ENCODE assay signal across 16 mouse cellular contexts in the genomic region with DNA sequence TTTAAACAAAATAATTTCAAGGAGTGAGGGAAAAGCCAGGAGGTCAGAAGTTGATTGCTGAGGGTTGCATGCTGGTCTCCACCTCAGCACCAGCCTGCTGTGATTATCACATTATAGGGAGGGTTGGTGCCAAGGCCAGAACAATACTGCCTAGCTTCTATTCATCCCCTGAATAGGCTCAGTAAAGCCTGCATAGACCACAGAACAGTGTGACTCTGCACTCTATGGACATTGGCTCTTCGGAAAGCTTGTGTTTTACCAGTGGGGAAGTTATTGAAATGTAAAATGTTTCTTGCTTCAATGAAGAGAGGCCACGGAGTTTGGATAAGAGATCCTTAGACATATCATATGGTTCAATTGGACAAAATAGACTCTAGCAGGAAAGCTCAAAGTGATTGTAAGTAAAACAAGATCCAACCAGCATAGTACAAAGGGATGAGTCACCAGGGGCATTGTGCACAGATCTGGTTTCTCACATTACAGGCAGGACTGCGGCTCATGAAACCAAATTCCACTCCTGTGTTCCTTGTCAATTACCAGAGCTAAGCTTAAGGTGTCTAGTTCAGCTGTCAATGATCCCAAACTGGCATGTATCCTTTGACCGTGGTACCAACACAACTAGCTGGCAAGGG.
DNase-seq lines count a peak whose midpoint lies in the region; ATAC-seq and TF ChIP-seq lines count a peak whose summit lies in the region.
"Had no signal": no experiment of that assay in that cellular context is flagged by ENCODE, and none has a peak within 500 bp of the region (broad histone marks: within the 10 kb centered on the region; RNA-seq: fewer than 3 reads in every experiment).

No protein-coding gene starts in this region.

- no peak overlapping the region for H3ac ChIP-seq in C2C12 (ENCODE audit: control insufficient read depth, insufficient read length, low read depth)

- H3K4me3 ChIP-seq in C2C12 (ENCODE audit: insufficient read depth, poor library complexity, severe bottlenecking) = no peak overlapping the region
- H3K4me3 ChIP-seq in forebrain, embryonic 12.5 days (replicated peaks) = no peak overlapping the region
- no peak overlapping the region for H3K4me3 ChIP-seq in hindbrain, embryonic 16.5 days (ENCODE audit: low read length)
- H3K4me3 ChIP-seq: embryonic facial prominence, embryonic 13.5 days; heart, adult 2 months; stomach, embryonic 15.5 days had no signal

- DNase-seq in R1 (ENCODE audit: low read depth, low spot score) = peak; percentile 30
- no peak for DNase-seq in kidney, postnatal 4 days
- DNase-seq in neural tube, embryonic 10.5 days (ENCODE audit: extremely low spot score, low spot score) = no peak
- DNase-seq in adipocyte (ENCODE audit: low spot score) = no peak
- DNase-seq: cerebellum, adult 2 months; heart, adult 2 months; heart, postnatal 36 days; kidney, adult 8-10 months; lung, postnatal 4 days; thymus, postnatal 4 days had no signal

- H3K27ac ChIP-seq in forebrain, embryonic 12.5 days = no peak overlapping the region
- H3K27ac ChIP-seq in hindbrain, embryonic 16.5 days (ENCODE audit: low read depth, low read length) = no peak overlapping the region
- H3K27ac ChIP-seq: embryonic facial prominence, embryonic 13.5 days; heart, adult 2 months; liver, embryonic 14.5 days; stomach, embryonic 15.5 days had no signal

- H3K4me2 ChIP-seq in forebrain, embryonic 12.5 days = no peak overlapping the region
- H3K4me2 ChIP-seq in hindbrain, embryonic 16.5 days (ENCODE audit: low read length) = no peak overlapping the region
- H3K4me2 ChIP-seq: embryonic facial prominence, embryonic 13.5 days; stomach, embryonic 15.5 days had no signal

- no peak overlapping the region for H3K9ac ChIP-seq in forebrain, embryonic 12.5 days
- no peak overlapping the region for H3K9ac ChIP-seq in hindbrain, embryonic 16.5 days (ENCODE audit: low read depth, low read length)
- H3K9ac ChIP-seq: embryonic facial prominence, embryonic 13.5 days; liver, embryonic 14.5 days; stomach, embryonic 15.5 days had no signal

- peak; percentile 65; the same call in 1 of the 2 replicates for ATAC-seq in forebrain, embryonic 12.5 days (ENCODE audit: low FRiP score)
- ATAC-seq in hindbrain, embryonic 16.5 days = peak; percentile 64; the same call in 1 of the 2 replicates

- no peaks in the 10 kb centered on the region for H3K27me3 ChIP-seq in C2C12 (ENCODE audit: control insufficient read depth, insufficient read depth, insufficient read length)
- H3K27me3 ChIP-seq in forebrain, embryonic 12.5 days = peaks cover 3% of the 10 kb centered on the region
- no peaks in the 10 kb centered on the region for H3K27me3 ChIP-seq in hindbrain, embryonic 16.5 days (replicated peaks; ENCODE audit: control insufficient read depth, insufficient read depth, low read length)
- H3K27me3 ChIP-seq: embryonic facial prominence, embryonic 13.5 days; stomach, embryonic 15.5 days had no signal

- no peak for TF ChIP-seq CTCF in C2C12 (IDR thresholded peaks at IDR 0.05; ENCODE audit: control insufficient read depth, insufficient read depth, insufficient read length)

- H3K4me1 ChIP-seq in forebrain, embryonic 12.5 days = peaks cover 8% of the 10 kb centered on the region; the same call in 1 of the 2 replicates
- H3K4me1 ChIP-seq in hindbrain, embryonic 16.5 days (ENCODE audit: control insufficient read depth, insufficient read depth, low read depth, low read length) = no peaks in the 10 kb centered on the region
- H3K4me1 ChIP-seq: stomach, embryonic 15.5 days had no signal

- H3K9me3 ChIP-seq in forebrain, embryonic 12.5 days = no peaks in the 10 kb centered on the region
- H3K9me3 ChIP-seq in hindbrain, embryonic 16.5 days (ENCODE audit: control insufficient read depth, low read length) = no peaks in the 10 kb centered on the region
- H3K9me3 ChIP-seq: embryonic facial prominence, embryonic 13.5 days; stomach, embryonic 15.5 days had no signal

- no peaks in the 10 kb centered on the region for H3K36me3 ChIP-seq in C2C12 (ENCODE audit: control insufficient read depth, insufficient read depth)
- H3K36me3 ChIP-seq in forebrain, embryonic 12.5 days (replicated peaks) = no peaks in the 10 kb centered on the region
- no peaks in the 10 kb centered on the region for H3K36me3 ChIP-seq in hindbrain, embryonic 16.5 days (ENCODE audit: control insufficient read depth, insufficient read depth, low read length)
- H3K36me3 ChIP-seq: embryonic facial prominence, embryonic 13.5 days; stomach, embryonic 15.5 days had no signal

- H3K79me2 ChIP-seq in C2C12 (ENCODE audit: control insufficient read depth, insufficient read depth) = no peaks in the 10 kb centered on the region

- H3K79me3 ChIP-seq in C2C12 (ENCODE audit: low read depth) = no peaks in the 10 kb centered on the region

- 22% methylated on average over 4 of the region's 4 CpGs for WGBS in forebrain, embryonic 12.5 days
- 22% methylated on average over 4 of the region's 4 CpGs for WGBS in hindbrain, embryonic 16.5 days

TF ChIP-seq in C2C12, 6 proteins besides CTCF, POLR2A, EP300 and RAD21:
- TF ChIP-seq MYOG (IDR thresholded peaks at IDR 0.05; ENCODE audit: control insufficient read depth, extremely low read depth, insufficient read length) (no peak), MAX (IDR thresholded peaks at IDR 0.05) (no peak), FOSL1 (IDR thresholded peaks at IDR 0.05; ENCODE audit: insufficient read depth, low read length, poor library complexity, severe bottlenecking) (peak; percentile 16), CEBPB (IDR thresholded peaks at IDR 0.05; ENCODE audit: low read depth) (no peak), USF1 (IDR thresholded peaks at IDR 0.05; ENCODE audit: low read depth) (no peak), MYOD1 (IDR thresholded peaks at IDR 0.05; ENCODE audit: control insufficient read depth, insufficient read length, low read depth) (peak; percentile 57)
TF ChIP-seq in C2C12: peak in this region for 2.
